Mouse (Mus musculus): ENCODE measurements around the gene Taok1.

- TF ChIP-seq EP300 (optimal IDR thresholded peaks at IDR 0.05): no peak
- TF ChIP-seq CTCF (IDR thresholded peaks at IDR 0.05; ENCODE audit: low read depth): peak; percentile 90
These were observed 106.2 kb downstream of the Taok1 start for GRCm38 (mm10) chr11:77501392-77501791.

All from stomach, postnatal 0 days (tissue).